Mouse (Mus musculus) c-Kit-positive CD71-negative TER-119-negative erythroid progenitor cells, embryonic 14.5 days (primary cell): ENCODE results near the gene Scn2b.

Experiments
- DNase-seq: peaks from one replicate; pipeline ENCODE4 v3.0.0-alpha.2; 2013; ENCODE audit warnings: low read depth

Gene Scn2b

GRCm38 (mm10) chr9:45117741-45118431 is at the start of gene Scn2b:
Gene Scn2b, plus strand, starts transcription at chr9:45117782.
- no peak for DNase-seq

GRCm38 (mm10) chr9:45071800-45072199 is 45.8 kb upstream of the Scn2b start:
- no peak for DNase-seq

- no peak for DNase-seq
Measured at GRCm38 (mm10) chr9:45077859-45078258, 39.7 kb upstream of the Scn2b start.

GRCm38 (mm10) chr9:45079011-45079410 is 38.6 kb upstream of the Scn2b start, which contains the start of gene Jaml:
Gene Jaml, plus strand, starts transcription at chr9:45079183.
- no peak for DNase-seq

- DNase-seq = no peak
Measured at GRCm38 (mm10) chr9:45083132-45083531, 34.5 kb upstream of the Scn2b start.

GRCm38 (mm10) chr9:45084556-45084955 is 33.0 kb upstream of the Scn2b start:
- DNase-seq = no peak

- no peak for DNase-seq
Measured at GRCm38 (mm10) chr9:45085741-45086690, 31.6 kb upstream of the Scn2b start.

GRCm38 (mm10) chr9:45088040-45088439 is 29.5 kb upstream of the Scn2b start:
- no peak for DNase-seq

GRCm38 (mm10) chr9:45090811-45091210 is 26.8 kb upstream of the Scn2b start:
- DNase-seq = no peak

- no peak for DNase-seq
Measured at GRCm38 (mm10) chr9:45092641-45093040, 24.9 kb upstream of the Scn2b start.

- no peak for DNase-seq
Measured at GRCm38 (mm10) chr9:45095149-45095937, 22.2 kb upstream of the Scn2b start.

- DNase-seq = no peak
Measured at GRCm38 (mm10) chr9:45097877-45098276, 19.7 kb upstream of the Scn2b start.

- no peak for DNase-seq
Measured at GRCm38 (mm10) chr9:45098426-45098825, 19.2 kb upstream of the Scn2b start.

- no peak for DNase-seq
Measured at GRCm38 (mm10) chr9:45102528-45102927, 15.1 kb upstream of the Scn2b start.

- no peak for DNase-seq
Measured at GRCm38 (mm10) chr9:45103211-45103979, 14.2 kb upstream of the Scn2b start.

- no peak for DNase-seq
Measured at GRCm38 (mm10) chr9:45105596-45106374, 11.8 kb upstream of the Scn2b start.

- no peak for DNase-seq
Measured at GRCm38 (mm10) chr9:45115706-45116105, 1.9 kb upstream of the Scn2b start.

- no peak for DNase-seq
Measured at GRCm38 (mm10) chr9:45116819-45117218, 763 bp upstream of the Scn2b start.

GRCm38 (mm10) chr9:45118552-45118951 is 970 bp downstream of the Scn2b start:
- DNase-seq = no peak

- no peak for DNase-seq
Measured at GRCm38 (mm10) chr9:45119316-45119953, 1.9 kb downstream of the Scn2b start.
